Mouse (Mus musculus) cerebellum, postnatal 25 days (tissue): ENCODE data around the gene Ccdc15.

Source experiments
- DNase-seq, 2 experiments: peaks; one replicate each; pipeline ENCODE4 v3.0.0; 2021; ENCODE audit warnings: mixed read lengths in 2 of 2

Ccdc15 gene

DNA sequence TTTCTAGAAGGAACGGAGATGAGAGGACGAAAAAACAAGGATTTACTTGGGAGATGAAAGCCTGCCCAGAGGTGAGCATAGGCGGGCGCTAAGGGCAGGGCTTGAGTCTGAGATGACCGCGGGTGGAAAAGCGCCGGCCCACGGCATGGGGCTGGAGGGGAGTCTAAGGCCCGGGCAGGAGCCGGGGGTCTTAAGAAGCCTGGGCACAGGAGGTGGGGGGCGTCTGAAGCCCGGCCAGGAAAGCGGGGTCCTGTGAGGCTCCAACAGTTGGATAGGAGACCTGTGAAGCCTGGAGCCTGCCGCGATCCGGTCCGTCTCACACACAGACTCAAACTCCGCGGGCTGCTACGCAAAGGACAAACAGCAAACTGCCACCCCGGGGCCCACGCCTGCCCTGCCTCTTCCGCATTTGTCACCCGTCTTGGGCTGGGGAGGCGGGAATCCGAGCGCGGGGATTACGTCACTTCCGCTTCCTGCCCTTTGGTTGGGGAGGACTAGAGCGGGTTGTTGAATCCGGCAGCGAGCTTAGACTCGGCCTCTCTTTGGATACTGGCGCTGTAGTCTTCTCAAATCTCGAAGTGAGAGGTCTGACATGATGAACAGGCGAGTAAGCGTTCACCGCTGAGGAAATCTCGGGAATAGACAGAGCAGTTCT, at the start of gene Ccdc15:
Gene Ccdc15, minus strand, starts transcription at position 445 of the 655 bp plus-strand sequence.
- peak; percentile 97 to 98 for DNase-seq

DNA sequence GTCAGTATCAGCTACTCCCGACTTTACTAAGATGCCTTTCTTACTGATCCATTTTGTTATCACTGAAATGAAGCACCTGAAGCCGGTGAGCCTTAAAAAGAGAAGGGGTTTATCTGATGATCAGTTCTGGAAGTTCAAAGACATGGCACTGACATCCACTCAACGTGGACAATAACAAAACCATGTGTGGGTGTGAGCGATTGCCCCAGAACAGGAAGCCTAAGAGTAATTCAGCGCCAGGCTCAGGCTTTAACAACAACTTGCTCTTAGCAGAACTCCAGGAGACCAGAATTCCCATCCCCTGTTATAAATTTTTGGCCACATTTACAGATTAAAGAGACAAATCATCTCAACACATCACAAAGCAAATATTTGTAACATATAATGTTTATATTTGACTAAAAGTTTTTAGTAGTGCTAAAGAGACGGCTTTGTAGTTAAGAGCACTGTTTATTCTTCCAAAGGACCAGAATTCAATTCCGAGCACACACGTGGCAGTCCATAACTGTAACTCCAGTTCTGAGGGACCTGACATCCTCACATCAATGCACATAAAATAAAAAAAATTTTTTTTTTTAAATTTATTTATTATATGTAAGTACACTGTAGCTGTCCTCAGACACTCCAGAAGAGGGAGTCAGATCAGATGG, 45.4 kb upstream of the Ccdc15 start:
- no peak for DNase-seq

DNA sequence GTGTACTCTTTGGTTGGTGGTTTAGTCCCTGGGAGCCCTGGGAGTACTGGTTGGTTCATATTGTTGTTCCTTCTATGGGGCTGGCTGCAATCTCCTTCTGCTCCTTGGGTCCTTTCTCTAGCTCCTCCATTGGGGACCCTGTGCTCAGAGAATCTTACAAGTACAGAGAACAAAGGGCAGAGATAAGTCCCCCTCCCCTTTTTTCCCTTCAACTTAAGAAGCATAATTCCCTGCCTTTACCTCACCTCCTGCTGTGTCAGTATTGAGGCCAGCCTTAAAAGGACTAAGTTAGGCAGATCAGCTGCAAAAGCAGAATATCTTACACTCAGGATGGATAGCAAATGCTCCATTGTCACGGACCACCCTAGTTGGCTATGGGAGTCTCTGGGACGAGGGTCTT, 43.8 kb upstream of the Ccdc15 start:
- no peak for DNase-seq

DNA sequence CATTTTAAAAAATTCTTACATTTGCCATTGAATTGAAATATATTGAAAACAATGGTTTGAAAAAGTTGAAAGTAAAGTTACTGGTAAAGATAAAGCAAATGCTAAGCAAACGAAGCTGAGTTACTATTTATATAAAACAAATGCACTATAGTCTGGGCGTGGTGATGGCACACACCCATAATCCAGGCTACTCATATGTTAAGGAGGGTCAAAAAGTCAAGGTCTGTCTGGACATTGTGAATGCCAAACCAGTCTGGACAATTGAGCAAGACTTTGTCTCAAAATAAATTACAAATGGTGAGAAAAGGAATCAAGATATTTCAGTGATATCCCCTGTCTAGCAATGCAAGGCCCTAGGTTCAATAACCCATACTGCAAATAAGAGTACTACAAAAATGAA, 42.7 kb upstream of the Ccdc15 start:
- DNase-seq, result no peak

DNA sequence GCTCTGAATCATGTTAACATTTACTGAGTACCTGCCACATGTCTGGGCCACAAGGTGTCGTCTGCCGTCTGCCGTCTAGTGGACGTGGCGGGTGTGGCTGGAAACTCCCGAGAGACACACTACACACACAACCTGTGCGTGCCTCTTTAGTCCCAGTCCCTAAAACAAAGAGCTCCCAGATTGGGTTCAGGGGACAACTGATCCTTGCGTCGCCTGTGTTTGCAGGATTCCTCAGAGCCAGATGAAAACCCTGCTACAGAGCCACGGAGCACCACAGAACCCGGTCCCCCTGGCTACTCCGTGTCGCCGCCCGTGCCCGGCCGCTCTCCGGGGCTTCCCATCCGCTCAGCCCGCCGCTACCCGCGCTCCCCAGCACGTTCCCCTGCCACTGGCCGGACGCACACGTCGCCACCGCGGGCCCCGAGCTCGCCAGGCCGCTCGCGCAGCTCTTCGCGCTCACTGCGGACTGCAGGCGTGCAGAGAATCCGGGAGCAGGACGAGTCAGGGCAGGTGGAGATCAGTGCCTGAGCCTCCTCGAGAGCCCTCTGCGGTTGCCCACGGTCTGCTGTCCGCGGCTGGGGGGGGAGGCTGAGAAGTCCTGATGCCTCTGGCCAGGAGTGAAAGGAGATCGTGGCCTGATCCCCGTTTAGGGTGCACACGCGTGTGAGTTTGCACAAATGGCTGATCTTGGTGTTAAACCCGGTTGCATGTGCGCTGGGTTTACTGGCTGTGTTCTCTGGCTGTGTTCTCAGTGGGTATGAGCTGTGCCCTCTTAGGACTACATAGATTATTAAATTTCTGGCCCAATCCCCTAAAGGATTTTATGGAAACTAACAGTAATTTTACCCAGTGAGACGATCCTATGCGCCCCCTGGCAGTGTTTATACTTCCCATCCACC, 36.3 kb upstream of the Ccdc15 start:
- DNase-seq, result peak; percentile 20 to 22

DNA sequence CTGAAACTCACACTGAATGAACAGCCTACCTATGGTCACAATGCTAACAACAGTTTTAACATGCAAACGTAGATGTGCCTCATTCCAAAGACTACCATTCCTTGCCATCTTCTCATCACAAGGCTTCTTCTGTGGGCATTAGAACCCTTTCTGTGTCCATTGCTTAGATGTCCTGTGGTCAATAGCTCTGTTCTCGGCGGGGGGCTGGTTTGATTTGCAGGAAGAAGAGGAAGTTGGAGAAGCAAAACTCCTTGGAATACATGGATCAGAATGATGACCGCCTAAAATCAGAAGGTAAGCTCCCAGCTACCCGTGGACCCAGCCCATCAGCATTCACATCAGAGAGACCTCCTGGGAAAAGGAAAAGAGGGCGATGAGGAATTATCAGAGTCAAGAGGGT, 34.9 kb upstream of the Ccdc15 start:
- no peak for DNase-seq

DNA sequence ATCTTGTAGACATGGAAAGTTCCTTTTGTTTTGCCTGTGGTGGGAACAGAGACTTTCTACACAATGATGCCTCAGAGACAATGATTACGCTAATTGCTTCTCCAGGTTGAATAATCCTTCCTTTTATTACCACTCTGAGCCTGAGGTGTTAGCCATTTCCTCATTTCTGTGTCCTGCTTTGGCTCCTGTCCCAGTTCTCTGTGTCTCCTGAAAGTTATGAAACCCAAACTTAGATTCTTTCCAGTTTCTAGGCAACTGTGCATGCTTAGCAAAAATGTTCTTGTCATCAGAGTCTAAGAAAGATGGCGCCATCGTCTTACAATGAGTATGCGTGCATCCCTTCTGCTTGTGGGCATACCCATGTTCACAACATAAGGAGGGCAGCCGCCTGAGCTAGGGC, 27.5 kb upstream of the Ccdc15 start:
- DNase-seq, result no peak

DNA sequence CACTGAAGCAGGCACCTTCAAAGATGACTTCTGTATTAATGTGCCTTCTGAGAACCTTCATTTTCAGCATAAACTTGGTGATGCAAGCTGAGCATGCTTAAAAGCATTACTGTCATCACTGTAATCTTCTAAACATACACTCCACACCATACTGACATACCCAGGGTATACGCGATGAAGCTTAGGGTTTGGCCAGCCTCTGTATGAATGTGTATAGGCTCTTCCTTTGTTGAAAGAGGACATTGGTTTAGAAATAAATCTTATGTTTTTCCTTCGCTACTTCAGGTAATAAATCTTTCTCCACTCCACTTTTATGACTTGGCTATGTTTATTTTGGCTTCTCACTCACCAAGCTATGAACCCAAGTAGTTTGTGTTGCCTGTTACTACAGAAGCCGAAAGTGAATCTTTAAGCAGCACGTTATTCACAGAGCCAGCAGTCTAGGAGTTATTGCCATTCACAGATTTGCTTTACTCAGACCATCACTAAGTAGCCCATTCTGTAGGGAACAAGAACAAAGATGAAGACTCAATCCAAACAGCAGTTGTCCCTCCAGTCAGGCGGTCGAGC, 23.1 kb upstream of the Ccdc15 start:
- DNase-seq, result no peak

DNA sequence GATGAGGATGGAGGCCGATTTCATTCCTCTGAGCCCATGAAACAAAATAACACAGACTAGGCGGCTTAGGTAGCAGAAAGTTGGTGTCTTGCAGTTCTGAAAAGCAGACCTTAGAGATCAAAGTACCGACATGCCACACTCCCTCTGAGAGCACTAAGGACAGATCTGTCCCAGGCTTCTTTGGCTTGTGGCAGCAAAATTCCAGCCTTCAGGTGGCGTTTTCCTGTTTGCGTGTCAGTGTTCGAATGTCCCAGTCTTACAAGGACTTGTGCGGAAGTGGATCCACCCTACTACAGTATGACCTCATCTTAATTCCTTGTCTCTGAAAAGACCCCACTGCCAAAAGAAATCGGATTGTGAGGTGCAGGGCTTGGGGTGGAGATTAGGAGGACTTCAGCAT, 20.6 kb upstream of the Ccdc15 start:
- DNase-seq, result no peak

DNA sequence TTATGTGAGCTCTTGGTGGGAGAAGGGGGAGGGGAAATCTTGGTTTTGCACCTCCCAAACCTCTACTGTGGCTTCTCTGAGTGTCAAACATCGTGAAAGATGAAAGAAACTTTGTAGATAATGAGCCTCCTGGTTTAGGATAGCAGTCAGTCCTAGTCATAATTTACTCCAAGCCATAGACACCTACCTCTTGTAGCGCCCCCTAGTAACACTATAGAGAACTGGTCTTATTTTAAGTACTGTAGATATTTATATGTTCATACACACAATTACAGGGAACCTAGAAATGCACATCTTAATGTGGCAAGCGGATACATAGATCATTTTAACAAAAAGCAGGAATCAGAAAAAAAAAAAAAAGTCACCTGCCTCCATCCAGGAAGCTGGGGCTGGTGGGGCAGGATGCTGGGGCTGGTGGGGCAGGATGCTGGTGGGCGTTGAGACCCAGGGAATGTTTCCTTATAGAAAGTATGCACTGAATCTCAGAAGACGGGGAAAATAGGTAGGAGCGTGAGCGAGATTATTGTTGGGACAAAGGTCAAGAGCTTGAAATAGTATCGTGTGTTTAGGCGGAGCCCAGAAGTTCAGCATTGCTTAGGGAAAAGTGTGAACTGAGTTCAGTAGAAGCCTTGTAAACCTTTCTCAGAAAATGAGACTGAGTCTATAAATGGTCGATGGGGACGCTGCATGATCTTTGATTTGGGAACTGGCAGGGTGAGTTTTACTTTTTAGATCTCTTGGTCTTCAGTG, 20.0 kb upstream of the Ccdc15 start:
- DNase-seq, result no peak

DNA sequence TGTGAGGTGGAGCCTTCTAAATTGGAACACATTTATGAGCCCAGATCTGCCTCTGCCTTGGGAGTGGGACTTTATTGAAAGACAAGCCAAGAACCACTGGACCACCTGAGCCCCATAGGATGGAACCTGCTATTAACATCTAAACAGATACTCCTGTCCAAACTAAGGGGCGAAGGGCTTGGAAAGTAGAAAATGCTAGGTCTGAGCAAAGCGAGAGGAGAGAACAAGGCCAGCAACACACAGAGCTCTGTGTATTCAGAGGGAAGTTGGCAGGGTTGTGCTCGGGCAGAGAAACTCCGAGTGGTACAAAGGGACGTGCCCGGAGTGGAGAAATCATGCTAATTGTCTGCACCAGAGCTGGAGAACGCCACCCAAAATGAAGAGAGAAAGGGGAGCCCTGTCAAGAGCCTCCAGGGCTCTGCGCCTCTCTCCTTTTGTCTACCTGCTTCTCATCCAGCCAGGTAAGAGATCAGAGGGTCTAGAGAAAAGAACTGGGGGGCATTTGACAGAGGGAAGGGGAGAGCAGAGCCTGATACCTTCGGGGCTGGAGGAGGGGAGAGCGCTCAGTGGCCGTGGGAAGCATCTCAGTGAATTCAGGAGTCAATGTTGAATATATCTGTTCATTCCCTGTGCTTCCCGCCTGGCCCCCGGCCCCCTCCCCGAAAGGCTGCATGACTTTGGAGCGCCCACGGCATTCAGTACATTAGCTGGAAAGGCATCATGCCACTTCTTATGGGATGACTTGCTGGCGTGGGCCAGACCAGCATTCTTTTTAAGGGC, 19.3 kb upstream of the Ccdc15 start, which contains the start of gene Hepacam:
Gene Hepacam, plus strand, starts transcription at position 51 of the 780 bp plus-strand sequence.
- peak in 1 of 2 experiments; percentile 20 for DNase-seq

DNA sequence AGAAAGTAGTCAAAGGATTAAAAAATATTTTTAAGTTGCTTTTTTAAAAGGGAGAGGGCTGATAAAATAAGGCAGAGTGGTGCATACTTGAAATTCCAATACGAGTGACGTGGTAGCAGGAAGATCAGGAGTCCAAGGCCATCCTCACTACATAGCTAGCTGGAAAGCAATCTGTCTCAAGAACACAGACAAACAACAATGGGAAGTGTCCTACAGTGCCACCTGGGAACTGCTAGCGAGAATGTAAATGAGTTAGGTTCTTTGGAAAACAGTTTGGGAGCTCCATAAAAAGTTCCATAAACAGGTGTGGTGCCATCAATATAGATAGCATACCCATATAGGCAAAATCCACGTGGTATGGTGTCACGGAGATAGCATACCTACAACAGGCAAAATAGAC, 17.5 kb upstream of the Ccdc15 start:
- DNase-seq, result no peak

DNA sequence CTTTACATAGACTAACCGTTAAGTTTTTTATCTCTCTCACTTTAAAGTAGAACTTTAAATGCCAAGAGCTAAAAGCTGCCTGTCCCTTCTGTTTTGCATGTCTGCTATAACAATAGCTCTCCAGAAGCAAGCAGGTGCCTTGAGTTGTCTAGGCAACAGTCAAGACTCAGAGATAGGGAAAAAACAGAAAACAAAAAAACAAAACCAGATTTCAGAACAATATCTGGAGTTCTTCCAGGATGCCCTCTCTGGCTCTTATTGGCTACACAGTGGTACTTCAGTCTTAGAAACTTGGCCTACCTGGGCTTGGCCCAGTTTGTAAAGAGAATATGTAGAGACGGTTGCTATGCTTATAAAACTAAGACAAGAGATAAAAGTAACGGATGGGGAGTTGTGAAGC, 16.2 kb upstream of the Ccdc15 start:
- no peak for DNase-seq

DNA sequence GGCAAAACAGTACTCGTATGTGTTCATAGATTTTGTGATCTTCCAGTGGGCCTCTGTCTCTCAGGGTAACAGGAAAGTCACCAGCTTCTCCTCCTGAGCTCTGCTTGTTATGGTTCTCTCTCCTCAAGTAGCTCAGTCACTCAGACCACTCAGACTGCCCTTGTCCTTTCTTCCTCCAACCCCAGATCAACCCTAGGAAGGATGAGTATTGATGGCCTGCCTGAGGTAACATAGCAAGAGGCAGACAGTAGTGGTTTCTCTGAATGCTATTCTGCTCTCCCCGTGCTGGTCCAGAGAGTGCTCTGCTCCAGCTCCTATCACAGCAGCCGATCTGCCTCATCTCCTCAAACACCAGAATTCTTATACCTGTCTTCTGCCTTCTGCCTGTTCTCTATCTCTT, 15.3 kb upstream of the Ccdc15 start:
- DNase-seq, result no peak

DNA sequence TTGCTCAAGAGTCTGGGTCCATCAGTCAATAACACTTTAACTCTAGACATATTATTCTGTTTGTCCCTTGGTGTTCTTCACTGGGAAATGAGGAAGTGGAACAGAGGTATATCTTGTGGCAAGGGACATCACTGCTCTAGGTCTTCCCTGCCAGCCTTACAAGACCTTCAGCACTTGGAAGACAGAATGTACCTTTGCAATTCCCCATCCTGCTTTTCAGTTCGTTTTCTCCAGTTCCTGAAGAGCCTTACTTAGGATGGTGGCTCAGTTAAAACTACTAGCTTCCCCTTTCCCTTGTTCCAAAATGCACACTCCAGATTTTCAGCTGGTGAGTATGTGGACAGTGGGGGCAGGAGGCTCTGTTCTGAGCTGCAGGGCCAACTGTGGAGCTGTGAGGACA, 14.6 kb upstream of the Ccdc15 start:
- no peak for DNase-seq

DNA sequence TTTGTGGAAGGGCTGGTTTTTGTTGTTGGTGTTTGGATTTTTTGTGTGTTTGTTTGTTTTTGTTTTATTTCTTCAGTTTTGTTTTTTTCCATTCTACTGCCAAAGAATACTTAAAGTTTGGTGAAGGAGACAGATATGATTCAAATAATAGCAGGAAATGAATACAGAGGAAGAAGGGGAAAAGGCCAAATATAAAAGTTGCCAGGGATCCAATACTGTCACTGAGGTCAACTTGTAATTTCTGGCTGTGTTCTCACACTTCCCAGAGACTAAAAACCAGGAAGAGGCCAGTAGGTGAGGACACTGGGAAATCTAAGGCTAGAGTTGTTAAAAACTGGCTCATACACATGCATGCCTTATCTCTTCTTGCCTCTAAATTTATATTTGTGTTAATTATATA, 13.9 kb upstream of the Ccdc15 start:
- no peak for DNase-seq

DNA sequence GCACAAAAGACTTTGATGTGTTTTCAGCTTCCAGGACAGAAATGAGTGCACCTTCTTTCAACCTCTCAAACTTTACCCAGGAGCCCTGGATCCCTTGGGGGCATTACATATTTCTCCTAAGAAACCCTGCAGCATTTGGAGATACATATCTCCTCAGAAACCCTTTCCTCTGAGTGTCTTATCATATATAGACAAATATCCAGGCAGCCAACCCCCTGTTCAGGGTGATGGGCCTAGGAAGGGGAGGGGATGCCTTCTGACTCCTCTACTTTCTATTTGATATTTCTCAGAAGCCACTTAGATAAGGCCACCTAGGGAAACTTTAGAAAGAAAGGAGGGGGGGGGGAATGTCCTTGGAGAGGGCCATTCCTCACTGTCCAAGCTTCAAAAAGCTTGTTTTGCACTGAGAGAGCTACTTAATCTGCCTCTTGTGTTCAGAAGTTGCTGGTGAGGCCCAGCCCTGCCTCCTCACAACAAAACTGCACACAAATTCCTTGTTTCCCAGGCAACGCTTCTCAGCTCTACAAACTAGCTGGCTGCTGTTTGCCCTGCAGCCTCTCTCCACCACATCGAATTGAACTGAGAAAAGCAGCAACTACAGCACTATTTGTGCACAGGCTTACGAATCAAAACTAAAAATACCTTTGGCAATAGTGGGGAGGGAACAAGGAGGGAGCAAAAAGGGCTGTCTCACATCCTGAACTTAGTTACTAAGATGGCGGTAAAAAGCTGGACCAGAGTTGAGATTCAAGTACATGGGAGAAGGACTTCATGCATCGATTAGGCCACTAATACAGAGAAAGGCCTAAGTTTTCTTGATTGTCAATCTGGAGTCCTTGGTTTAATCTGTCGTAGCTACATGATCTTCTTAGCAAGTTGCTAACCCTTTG, 11.3 kb upstream of the Ccdc15 start:
- peak in 1 of 2 experiments; percentile 14 for DNase-seq

DNA sequence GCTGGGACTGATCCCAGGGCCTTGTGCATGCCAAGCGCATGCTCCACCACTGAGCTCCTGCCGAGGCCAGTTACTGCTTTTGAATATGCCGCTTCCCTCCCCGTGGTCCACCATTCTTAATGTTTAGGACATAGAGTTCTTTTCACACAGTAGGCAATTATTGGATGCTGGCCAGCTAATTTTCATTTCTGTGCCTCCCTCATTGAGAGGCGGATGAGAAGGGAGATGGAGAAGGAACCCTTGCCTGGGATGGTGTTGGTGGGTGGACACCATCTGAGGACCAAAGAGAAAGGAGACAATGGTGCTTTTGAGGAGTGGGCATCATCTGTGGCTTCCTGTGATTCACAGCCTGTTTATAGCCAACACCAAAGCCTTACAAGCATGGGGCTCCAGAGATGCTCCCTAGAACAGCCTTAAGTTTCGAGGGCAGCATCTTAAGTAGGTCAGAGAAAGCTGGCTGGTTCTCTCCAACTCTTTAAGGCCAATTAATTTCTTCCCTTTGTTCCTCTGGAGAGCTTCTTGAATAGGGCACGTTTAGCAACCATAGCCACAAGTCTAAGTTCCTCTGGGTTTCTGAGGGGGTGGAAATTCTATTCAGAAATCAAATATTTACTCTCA, 10.6 kb upstream of the Ccdc15 start:
- peak in 1 of 2 experiments; percentile 11 for DNase-seq

DNA sequence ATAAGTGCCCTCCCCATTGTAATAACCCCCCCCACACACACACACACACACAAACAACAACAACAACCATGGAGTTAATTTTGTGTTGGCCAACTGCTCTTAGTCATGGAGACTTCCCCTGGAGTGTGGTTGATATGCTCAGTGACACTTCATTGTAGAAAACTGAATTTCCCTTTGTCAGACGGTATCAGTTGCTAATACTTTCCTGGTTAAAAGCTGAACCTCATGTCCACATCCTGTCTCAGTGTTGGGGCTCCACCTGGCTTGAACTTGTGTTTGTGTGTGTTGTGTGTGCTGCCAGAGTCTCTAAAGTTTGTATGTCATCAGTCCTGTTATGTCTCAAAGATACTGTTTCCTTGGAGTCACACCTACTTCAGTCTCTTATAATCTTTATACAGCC, 6.3 kb upstream of the Ccdc15 start:
- no peak for DNase-seq

DNA sequence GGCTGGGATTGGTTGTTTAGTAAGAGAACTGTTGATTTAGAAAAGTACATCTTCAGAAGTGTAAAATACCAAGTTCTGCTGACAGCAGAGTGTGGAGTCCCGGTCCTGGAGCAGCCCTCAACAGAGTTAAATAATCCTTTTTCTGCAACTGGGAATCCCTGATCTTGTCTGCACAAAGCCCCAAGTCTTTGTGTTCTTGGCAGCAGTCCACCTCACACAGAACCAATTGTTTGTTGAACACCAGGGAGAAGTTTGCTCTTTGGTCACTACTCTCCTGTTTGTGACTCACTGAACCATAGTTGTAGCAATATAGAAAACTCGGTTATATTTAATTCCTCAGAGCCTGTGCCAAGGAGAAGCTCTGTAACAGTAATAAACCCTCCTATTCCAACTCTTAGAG, 3.0 kb upstream of the Ccdc15 start:
- no peak for DNase-seq
